Mouse (Mus musculus): ENCODE data around the gene Nlrc3. TPM values are rescaled to one million over a fixed set of nuclear protein-coding genes. Genes with fewer than 3 reads are reported as not detected.
A peak's percentile ranks its signal among the peaks of the same experiment; 100 is the strongest.

The Nlrc3 gene
- polyA plus RNA-seq, 1 experiment from 2014 or later: 1.9 TPM

- no peaks in the 10 kb centered on the region for H3K36me3 ChIP-seq (ENCODE audit: control insufficient read depth, insufficient read depth, low read length)
- WGBS: 68% methylated on average over 3 of the region's 3 CpGs
- no peaks in the 10 kb centered on the region for H3K4me1 ChIP-seq (ENCODE audit: control insufficient read depth in 2 of 2, insufficient read depth in 2 of 2, low read length in 2 of 2)
- H3K27me3 ChIP-seq (ENCODE audit: control insufficient read depth, insufficient read depth, low read length): no peaks in the 10 kb centered on the region
- H3K4me2 ChIP-seq (ENCODE audit: low read length): no peak overlapping the region
- no peaks in the 10 kb centered on the region for H3K9me3 ChIP-seq (ENCODE audit: control insufficient read depth, low read length)
- no peak overlapping the region for H3K9ac ChIP-seq (ENCODE audit: low read length)
- no peak overlapping the region for H3K27ac ChIP-seq (replicated peaks in 1 of 2; ENCODE audit: control insufficient read depth in 1 of 2, insufficient read depth in 1 of 2, low read depth in 2 of 2, low read length in 2 of 2)
- ATAC-seq (ENCODE audit: insufficient number of reproducible peaks, insufficient read depth, low FRiP score, low read depth): no peak
- H3K4me3 ChIP-seq (ENCODE audit: control insufficient read depth in 1 of 2, insufficient read depth in 1 of 2, low read depth in 1 of 2, low read length in 2 of 2): no peak overlapping the region
Measured at GRCm38 (mm10) chr16:3965534-3965933, 10.9 kb downstream of the Nlrc3 start.

- H3K4me1 ChIP-seq (ENCODE audit: control insufficient read depth in 2 of 2, insufficient read depth in 2 of 2, low read length in 2 of 2): no peaks in the 10 kb centered on the region
- H3K27ac ChIP-seq (replicated peaks in 1 of 2; ENCODE audit: control insufficient read depth in 1 of 2, insufficient read depth in 1 of 2, low read depth in 2 of 2, low read length in 2 of 2): no peak overlapping the region
- H3K4me2 ChIP-seq (ENCODE audit: low read length): no peak overlapping the region
- ATAC-seq (ENCODE audit: insufficient number of reproducible peaks, insufficient read depth, low FRiP score, low read depth): peak; percentile 42; the same call in 1 of the 2 replicates
- no peaks in the 10 kb centered on the region for H3K9me3 ChIP-seq (ENCODE audit: control insufficient read depth, low read length)
- WGBS: 64% methylated on average over 10 of the region's 10 CpGs
- H3K36me3 ChIP-seq (ENCODE audit: control insufficient read depth, insufficient read depth, low read length): no peaks in the 10 kb centered on the region
- H3K9ac ChIP-seq (ENCODE audit: low read length): no peak overlapping the region
- no peak overlapping the region for H3K4me3 ChIP-seq (ENCODE audit: control insufficient read depth in 1 of 2, insufficient read depth in 1 of 2, low read depth in 1 of 2, low read length in 2 of 2)
- no peaks in the 10 kb centered on the region for H3K27me3 ChIP-seq (ENCODE audit: control insufficient read depth, insufficient read depth, low read length)
Measured at GRCm38 (mm10) chr16:3964990-3965389, 11.4 kb downstream of the Nlrc3 start.

- ATAC-seq (ENCODE audit: insufficient number of reproducible peaks, insufficient read depth, low FRiP score, low read depth): no peak
- WGBS: 37% methylated on average over 2 of the region's 2 CpGs
- Histone ChIP-seq H3K4me3 (ENCODE audit: control insufficient read depth in 1 of 2, insufficient read depth in 1 of 2, low read depth in 1 of 2, low read length in 2 of 2) (no peak overlapping the region; a peak in 1 of 4 replicates), H3K4me2 (ENCODE audit: low read length) (peak overlapping the region; percentile 6), H3K9ac (ENCODE audit: low read length) (no peak overlapping the region; the same call in 1 of the 2 replicates), H3K9me3 (ENCODE audit: control insufficient read depth, low read length) (no peaks in the 10 kb centered on the region), H3K36me3 (ENCODE audit: control insufficient read depth, insufficient read depth, low read length) (no peaks in the 10 kb centered on the region), H3K27ac (replicated peaks in 1 of 2; ENCODE audit: control insufficient read depth in 1 of 2, insufficient read depth in 1 of 2, low read depth in 2 of 2, low read length in 2 of 2) (peak overlapping the region; percentile 45 to 46; a peak in 3 of 4 replicates), H3K27me3 (ENCODE audit: control insufficient read depth, insufficient read depth, low read length) (no peaks in the 10 kb centered on the region), H3K4me1 (ENCODE audit: control insufficient read depth in 2 of 2, insufficient read depth in 2 of 2, low read length in 2 of 2) (peaks cover 4 to 8% of the 10 kb centered on the region in 2 experiments; a peak in 2 of 4 replicates)
Measured at GRCm38 (mm10) chr16:3959261-3959660, 17.2 kb downstream of the Nlrc3 start.

GRCm38 (mm10) chr16:3956369-3956768 lies 20.1 kb downstream of the Nlrc3 start:
- H3K27me3 ChIP-seq (ENCODE audit: control insufficient read depth, insufficient read depth, low read length): no peaks in the 10 kb centered on the region
- H3K36me3 ChIP-seq (ENCODE audit: control insufficient read depth, insufficient read depth, low read length): no peaks in the 10 kb centered on the region
- no peak overlapping the region for H3K27ac ChIP-seq (replicated peaks in 1 of 2; ENCODE audit: control insufficient read depth in 1 of 2, insufficient read depth in 1 of 2, low read depth in 2 of 2, low read length in 2 of 2)
- H3K4me3 ChIP-seq (ENCODE audit: control insufficient read depth in 1 of 2, insufficient read depth in 1 of 2, low read depth in 1 of 2, low read length in 2 of 2): no peak overlapping the region
- H3K4me2 ChIP-seq (ENCODE audit: low read length): no peak overlapping the region
- no peak for ATAC-seq (ENCODE audit: insufficient number of reproducible peaks, insufficient read depth, low FRiP score, low read depth)
- H3K9me3 ChIP-seq (ENCODE audit: control insufficient read depth, low read length): no peaks in the 10 kb centered on the region
- H3K4me1 ChIP-seq (ENCODE audit: control insufficient read depth in 2 of 2, insufficient read depth in 2 of 2, low read length in 2 of 2): peaks cover 4 to 8% of the 10 kb centered on the region in 2 experiments; a peak in 2 of 4 replicates
- 69% methylated on average over 6 of the region's 6 CpGs for WGBS
- H3K9ac ChIP-seq (ENCODE audit: low read length): no peak overlapping the region

- 91% methylated on average over 1 of the region's 1 CpGs for WGBS
- Histone ChIP-seq H3K4me1 (ENCODE audit: control insufficient read depth in 2 of 2, insufficient read depth in 2 of 2, low read length in 2 of 2) (no peaks in the 10 kb centered on the region), H3K4me3 (ENCODE audit: control insufficient read depth in 1 of 2, insufficient read depth in 1 of 2, low read depth in 1 of 2, low read length in 2 of 2) (no peak overlapping the region), H3K27ac (replicated peaks in 1 of 2; ENCODE audit: control insufficient read depth in 1 of 2, insufficient read depth in 1 of 2, low read depth in 2 of 2, low read length in 2 of 2) (no peak overlapping the region), H3K4me2 (ENCODE audit: low read length) (no peak overlapping the region), H3K9me3 (ENCODE audit: control insufficient read depth, low read length) (no peaks in the 10 kb centered on the region), H3K27me3 (ENCODE audit: control insufficient read depth, insufficient read depth, low read length) (no peaks in the 10 kb centered on the region), H3K36me3 (ENCODE audit: control insufficient read depth, insufficient read depth, low read length) (no peaks in the 10 kb centered on the region), H3K9ac (ENCODE audit: low read length) (no peak overlapping the region)
- no peak for ATAC-seq (ENCODE audit: insufficient number of reproducible peaks, insufficient read depth, low FRiP score, low read depth)
Measured at GRCm38 (mm10) chr16:3951141-3951540, 25.3 kb downstream of the Nlrc3 start.

- peaks cover 68% of the 10 kb centered on the region for H3K36me3 ChIP-seq (ENCODE audit: control insufficient read depth, insufficient read depth, low read length)
Measured at GRCm38 (mm10) chr16:3934701-3935100, 41.7 kb downstream of the Nlrc3 start.

GRCm38 (mm10) chr16:3934091-3934490 lies 42.3 kb downstream of the Nlrc3 start:
- H3K4me1 ChIP-seq (ENCODE audit: control insufficient read depth in 2 of 2, insufficient read depth in 2 of 2, low read length in 2 of 2): no peaks in the 10 kb centered on the region
- no peak overlapping the region for H3K4me2 ChIP-seq (ENCODE audit: low read length)
- ATAC-seq (ENCODE audit: insufficient number of reproducible peaks, insufficient read depth, low FRiP score, low read depth): no peak
- no peaks in the 10 kb centered on the region for H3K9me3 ChIP-seq (ENCODE audit: control insufficient read depth, low read length)
- H3K9ac ChIP-seq (ENCODE audit: low read length): no peak overlapping the region
- whole genome bisulfite sequencing: 79% methylated on average over 1 of the region's 1 CpGs
- peaks cover 70% of the 10 kb centered on the region for H3K36me3 ChIP-seq (ENCODE audit: control insufficient read depth, insufficient read depth, low read length)
- no peak overlapping the region for H3K27ac ChIP-seq (replicated peaks in 1 of 2; ENCODE audit: control insufficient read depth in 1 of 2, insufficient read depth in 1 of 2, low read depth in 2 of 2, low read length in 2 of 2)
- no peak overlapping the region for H3K4me3 ChIP-seq (ENCODE audit: control insufficient read depth in 1 of 2, insufficient read depth in 1 of 2, low read depth in 1 of 2, low read length in 2 of 2)
- H3K27me3 ChIP-seq (ENCODE audit: control insufficient read depth, insufficient read depth, low read length): no peaks in the 10 kb centered on the region

More at GRCm38 (mm10) chr16:3934701-3935100, 41.7 kb downstream of the Nlrc3 start:
- Histone ChIP-seq H3K9me3 (ENCODE audit: control insufficient read depth, low read length) (no peaks in the 10 kb centered on the region), H3K4me2 (ENCODE audit: low read length) (no peak overlapping the region), H3K27me3 (ENCODE audit: control insufficient read depth, insufficient read depth, low read length) (no peaks in the 10 kb centered on the region), H3K4me1 (ENCODE audit: control insufficient read depth in 2 of 2, insufficient read depth in 2 of 2, low read length in 2 of 2) (no peaks in the 10 kb centered on the region), H3K27ac (replicated peaks in 1 of 2; ENCODE audit: control insufficient read depth in 1 of 2, insufficient read depth in 1 of 2, low read depth in 2 of 2, low read length in 2 of 2) (no peak overlapping the region), H3K4me3 (ENCODE audit: control insufficient read depth in 1 of 2, insufficient read depth in 1 of 2, low read depth in 1 of 2, low read length in 2 of 2) (no peak overlapping the region), H3K9ac (ENCODE audit: low read length) (no peak overlapping the region)
- no peak for ATAC-seq (ENCODE audit: insufficient number of reproducible peaks, insufficient read depth, low FRiP score, low read depth)
- WGBS: 84% methylated on average over 4 of the region's 4 CpGs

GRCm38 (mm10) chr16:3933536-3933935 lies 42.9 kb downstream of the Nlrc3 start:
- H3K36me3 ChIP-seq (ENCODE audit: control insufficient read depth, insufficient read depth, low read length): peaks cover 70% of the 10 kb centered on the region

More at GRCm38 (mm10) chr16:3933536-3933935, 42.9 kb downstream of the Nlrc3 start:
- H3K4me2 ChIP-seq (ENCODE audit: low read length): no peak overlapping the region
- H3K9me3 ChIP-seq (ENCODE audit: control insufficient read depth, low read length): no peaks in the 10 kb centered on the region
- 88% methylated on average over 6 of the region's 6 CpGs for WGBS
- H3K9ac ChIP-seq (ENCODE audit: low read length): no peak overlapping the region
- H3K27me3 ChIP-seq (ENCODE audit: control insufficient read depth, insufficient read depth, low read length): no peaks in the 10 kb centered on the region
- no peak for ATAC-seq (ENCODE audit: insufficient number of reproducible peaks, insufficient read depth, low FRiP score, low read depth)
- H3K4me1 ChIP-seq (ENCODE audit: control insufficient read depth in 2 of 2, insufficient read depth in 2 of 2, low read length in 2 of 2): no peaks in the 10 kb centered on the region
- no peak overlapping the region for H3K27ac ChIP-seq (replicated peaks in 1 of 2; ENCODE audit: control insufficient read depth in 1 of 2, insufficient read depth in 1 of 2, low read depth in 2 of 2, low read length in 2 of 2)
- no peak overlapping the region for H3K4me3 ChIP-seq (ENCODE audit: control insufficient read depth in 1 of 2, insufficient read depth in 1 of 2, low read depth in 1 of 2, low read length in 2 of 2)

Data from heart, embryonic 14.5 days (tissue).